Mouse (Mus musculus): ENCODE results near the gene Krt71.

DNA sequence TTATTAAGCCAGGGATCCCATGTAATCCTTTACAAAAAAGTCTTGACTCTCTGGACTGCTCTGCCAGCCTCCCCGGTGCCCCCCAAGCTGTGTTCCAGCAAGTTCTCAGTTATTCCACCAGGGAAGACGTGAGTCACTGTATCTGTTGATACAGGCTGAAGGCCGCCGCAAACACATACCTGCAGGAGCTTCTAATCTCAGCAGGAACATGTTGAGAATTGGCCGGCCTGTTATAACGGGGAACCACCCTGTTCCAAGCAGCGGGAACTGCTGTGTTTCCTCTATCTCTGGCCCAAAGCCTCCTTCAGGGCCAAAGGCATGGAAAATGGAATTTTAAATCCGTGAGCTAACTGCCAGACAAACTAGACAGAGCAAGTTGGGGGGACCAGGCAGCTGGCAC, 29.2 kb downstream of the Krt71 start:
- no peak for TF ChIP-seq CTCF (IDR thresholded peaks at IDR 0.05; ENCODE audit: low read depth, low read length)
- no peak for TF ChIP-seq POLR2A (IDR thresholded peaks at IDR 0.05; ENCODE audit: extremely low read depth, insufficient read depth, low read length)
